Mouse (Mus musculus): ENCODE measurements around the gene Arhgap19.

The Arhgap19 gene

DNA sequence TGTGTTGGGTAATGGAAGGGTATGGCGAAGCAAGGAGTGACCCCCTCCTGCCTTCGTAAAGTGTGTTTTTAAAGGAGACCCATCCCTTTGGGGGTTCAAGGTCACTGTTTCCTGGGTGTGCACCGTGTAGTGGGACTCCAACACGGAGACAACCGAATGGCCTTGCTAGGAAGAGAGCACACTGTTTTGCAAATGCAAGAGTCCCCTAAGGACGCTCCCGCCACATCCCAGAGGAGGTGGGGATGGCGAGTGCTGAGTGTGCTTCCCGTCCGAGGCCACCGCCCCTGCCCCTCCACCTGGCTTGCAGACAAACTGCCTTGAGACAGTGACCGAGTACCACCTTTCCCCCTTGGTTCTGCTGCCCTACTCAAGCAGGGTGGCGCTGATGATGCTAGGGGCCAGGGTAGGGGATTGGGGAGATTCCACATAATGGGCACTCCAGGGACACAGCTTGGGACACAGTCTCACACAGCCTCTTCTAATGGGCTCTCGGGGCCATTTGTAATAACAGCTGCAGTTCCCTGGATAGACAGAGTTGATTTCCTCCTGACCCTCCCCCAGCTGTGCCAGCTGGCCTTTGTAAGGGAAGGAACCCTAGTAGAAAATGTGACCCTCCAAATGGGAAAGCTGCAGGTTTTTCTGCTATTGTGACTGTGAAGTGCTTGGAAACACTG lies 30.0 kb upstream of the Arhgap19 start:
- DNase-seq (ENCODE audit: low spot score in 2 of 2) = no peak

DNA sequence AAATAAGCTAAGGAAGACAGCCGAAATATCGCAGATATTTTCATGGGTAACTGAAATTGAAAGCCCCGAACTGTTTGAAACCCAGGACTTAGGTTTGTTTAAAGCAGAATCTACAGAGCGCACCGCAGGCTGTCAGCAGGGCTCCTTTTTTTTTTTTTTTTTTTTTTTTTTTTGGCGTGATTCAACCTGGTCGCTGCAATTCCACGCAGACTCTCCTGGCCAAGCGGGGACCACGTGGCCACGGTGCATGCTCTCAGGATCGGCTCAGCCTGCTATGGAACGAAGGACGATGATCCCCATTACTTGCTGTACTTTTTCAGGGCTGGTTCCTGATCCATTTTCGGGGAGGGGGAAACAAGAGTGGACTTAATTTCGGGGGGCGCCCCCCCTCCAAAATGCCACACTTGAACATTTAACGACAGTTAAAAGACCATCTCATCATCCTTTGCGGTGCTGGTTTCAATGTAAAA lies 29.3 kb upstream of the Arhgap19 start:
- no peak for DNase-seq (ENCODE audit: low spot score in 2 of 2)

DNA sequence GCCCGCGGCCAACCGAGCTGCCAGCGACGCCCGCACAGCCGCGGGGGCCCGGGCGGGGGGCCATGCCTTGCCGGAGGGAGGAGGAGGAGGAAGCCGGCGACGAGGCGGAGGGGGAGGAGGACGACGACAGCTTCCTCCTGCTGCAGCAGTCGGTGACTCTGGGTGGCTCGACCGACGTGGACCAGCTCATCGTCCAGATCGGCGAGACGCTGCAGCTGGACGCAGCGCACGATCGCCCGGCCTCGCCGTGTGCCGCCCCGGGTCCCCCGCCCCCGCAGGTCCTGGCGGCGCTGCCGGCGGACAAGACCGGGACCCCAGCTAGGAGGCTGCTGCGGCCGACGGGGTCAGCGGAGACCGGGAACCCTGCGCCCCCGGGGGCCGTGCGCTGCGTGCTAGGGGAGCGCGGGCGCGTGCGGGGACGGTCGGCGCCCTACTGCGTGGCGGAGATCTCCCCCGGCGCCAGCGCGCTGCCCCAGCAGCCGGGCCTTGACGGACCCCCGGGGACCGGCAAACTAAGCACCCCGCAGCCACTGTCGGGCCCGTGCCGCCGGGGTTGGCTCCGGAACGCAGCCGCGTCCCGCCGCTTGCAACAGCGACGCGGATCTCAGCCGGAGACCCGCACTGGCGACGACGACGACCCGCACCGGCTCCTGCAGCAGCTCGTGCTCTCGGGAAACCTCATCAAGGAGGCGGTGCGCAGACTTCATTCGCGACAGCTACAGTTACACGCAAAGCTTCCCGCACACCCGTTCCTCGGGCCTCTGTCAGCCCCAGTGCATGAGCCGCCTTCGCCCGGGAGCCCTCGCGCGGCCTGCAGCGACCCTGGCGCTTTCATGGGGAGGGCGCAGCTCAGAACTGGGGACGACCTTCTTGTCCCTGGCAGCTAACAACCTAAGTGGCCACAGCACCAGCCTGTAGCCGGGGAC lies 28.5 kb upstream of the Arhgap19 start:
- DNase-seq (ENCODE audit: low spot score in 2 of 2) = peak in 1 of 2 experiments; percentile 43

DNA sequence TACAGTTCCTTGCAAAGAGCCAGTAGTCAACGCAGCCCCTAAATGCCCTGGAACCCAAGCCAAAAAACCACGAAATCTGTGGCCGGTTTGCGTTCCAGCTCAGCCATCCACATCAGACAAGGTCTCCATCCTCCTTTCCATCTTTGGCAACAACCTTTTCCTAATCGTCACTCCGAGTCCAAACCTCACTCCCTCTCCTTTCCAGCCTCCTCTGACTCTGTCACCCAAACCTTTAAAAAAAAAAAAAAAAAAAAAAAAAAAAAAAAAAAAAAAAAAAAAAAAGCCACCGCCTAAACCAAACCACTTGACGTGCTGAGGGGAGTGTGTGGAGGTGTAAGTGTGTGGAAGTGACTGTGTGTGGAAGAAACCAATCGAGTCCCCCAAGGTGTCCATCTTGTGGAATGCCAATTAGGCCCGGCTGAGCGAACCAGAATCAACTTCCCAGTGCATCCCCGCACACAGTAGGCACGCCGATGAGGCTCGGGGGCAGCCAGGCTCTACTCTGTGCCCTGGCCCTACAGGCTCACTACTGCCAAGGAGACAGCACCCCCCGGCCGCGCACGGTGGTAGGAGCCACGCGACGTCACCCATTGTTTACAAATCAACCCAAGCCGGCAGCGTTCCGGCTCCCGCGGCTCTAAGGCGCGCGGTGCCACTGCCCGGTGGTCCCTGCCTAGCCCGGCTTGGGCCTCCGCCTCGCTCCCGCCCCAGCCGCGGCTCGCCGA lies 27.7 kb upstream of the Arhgap19 start, which contains the start of gene Frat1:
Frat1 (plus strand) TSS at position 590 of the 725 bp plus-strand sequence.
- DNase-seq (ENCODE audit: low spot score in 2 of 2) = peak; percentile 87 to 92

DNA sequence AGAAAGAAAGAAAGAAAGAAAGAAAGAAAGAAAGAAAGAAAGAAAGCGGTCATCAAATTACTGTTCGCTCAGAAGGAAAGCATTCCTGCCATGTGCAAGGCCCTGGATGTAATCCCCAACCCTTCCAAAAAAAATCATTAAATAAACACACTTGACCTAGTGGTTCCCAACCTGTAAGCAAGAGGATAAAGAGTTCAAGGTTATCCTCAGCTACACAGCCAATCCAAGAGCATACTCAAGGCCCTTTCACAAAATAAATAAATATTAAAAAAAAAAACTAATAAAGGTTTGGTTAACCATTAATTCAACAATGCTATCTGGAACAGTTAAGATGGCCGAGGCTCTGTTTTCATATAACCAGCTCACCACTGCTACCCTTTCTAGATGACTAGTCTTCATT lies 27.1 kb upstream of the Arhgap19 start:
- DNase-seq (ENCODE audit: low spot score in 2 of 2) = no peak

DNA sequence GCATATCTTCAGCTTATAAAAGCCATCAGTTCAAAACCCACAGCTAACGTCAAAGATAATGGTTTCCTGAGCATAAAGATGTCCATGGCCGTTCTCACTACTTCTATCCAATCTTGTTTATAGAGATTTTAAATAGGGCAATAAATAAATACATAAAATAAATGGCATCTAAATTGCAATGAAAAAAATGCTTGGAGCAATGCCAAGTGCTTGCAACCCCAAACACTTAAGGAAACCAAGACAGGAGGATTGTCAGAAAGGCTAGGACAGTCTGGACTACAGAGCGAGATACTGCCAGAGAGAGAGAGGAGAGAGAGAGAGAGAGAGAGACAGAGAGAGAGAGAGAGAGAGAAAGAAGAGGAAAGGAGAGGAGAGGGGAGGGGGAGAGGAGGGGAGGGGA lies 24.7 kb upstream of the Arhgap19 start:
- no peak for DNase-seq (ENCODE audit: low spot score in 2 of 2)

DNA sequence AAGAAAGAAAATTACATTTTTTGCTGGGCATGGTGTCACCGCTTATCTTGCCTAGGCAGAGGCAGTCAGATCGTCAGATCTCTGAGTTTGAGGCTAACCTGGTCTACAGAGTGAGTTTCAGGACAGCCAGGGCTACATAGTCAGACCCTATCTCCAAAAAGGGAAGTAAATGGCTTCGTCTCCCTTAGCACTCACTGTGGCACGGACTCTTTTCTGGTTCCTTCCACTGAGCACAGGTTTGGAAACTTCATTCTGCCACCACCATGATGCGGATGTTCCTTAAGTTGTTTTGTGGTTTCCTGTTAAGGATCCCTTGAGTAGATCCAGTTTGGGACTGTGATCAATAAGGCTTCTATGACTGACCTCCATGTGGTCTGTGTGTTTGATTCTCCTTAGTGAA lies 23.1 kb upstream of the Arhgap19 start:
- no peak for DNase-seq (ENCODE audit: low spot score in 2 of 2)

DNA sequence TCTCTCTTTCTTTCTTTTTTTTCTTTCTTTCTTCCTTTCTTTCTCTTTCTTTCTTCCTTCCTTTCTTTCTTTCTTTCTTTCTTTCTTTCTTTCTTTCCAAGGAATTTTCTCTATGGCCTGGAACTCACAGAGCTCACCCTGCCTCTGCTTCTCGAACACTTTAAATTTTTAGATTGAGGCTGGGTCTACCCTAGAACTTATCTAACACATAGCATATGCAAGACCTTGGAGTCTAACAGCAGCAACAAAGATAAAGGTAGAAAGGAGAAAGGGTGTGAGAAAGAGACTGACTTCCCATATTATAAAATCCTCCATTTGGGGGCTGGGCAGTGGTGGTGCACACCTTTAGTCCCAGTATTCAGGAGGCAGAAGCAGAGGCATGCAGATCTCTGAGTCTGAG lies 20.7 kb upstream of the Arhgap19 start:
- no peak for DNase-seq (ENCODE audit: low spot score in 2 of 2)

DNA sequence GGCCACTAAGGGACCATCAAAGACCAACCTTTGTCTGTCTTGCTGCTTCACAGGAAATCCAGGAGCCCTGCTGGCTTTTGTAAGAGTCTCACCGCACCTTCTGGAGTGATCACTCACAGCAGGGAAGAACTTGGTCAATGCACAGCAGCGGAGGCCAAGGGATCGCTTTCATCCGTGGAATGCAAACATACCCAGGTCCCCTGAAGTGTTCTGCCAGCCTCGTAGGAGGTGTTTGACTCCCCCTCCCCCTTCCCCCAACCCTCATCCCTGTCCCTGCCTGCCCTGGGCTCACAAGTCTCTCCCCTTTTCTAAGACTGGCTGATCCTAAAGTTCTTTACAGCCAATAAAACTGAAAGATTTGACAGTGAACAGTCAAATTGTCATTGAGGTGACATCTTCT lies 19.6 kb upstream of the Arhgap19 start:
- no peak for DNase-seq (ENCODE audit: low spot score in 2 of 2)

DNA sequence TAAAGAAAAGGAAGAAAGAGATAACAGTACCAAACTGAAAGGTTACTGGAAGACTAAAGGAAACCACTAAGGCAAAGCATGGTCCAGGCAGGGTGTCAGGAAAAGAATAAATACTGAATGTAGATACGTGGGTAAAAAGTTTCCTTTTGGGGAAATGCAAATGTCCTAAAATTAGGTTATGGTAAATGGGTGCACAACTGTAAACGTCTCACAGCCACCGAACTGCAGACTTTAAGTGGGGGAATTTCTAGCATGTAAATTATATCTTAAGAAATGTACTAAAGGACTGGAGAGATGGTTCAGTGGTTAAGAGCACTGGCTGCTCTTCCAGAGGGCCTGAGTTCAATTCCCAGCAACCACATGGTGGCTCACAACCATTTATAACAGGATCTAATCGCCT lies 16.9 kb upstream of the Arhgap19 start:
- DNase-seq (ENCODE audit: low spot score in 2 of 2) = no peak

DNA sequence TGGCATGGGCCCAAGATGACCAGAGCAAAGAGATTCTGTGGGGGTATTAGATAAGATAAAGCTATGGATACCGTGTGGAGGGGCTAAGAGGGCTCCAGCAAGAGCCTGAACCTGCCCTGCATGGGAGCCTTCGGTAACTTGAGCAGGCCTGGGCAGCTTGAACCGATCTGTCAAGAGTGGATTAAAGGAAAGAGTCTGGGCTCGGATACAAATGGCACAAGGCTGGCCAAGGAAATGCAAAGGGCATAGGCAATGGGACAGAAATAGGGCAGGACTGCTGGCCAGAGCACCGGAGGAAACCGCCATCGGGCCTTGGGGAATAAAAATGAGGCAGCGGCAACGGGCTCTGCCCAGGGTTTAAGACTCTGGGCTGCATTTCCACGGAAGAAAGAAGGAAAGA lies 15.5 kb upstream of the Arhgap19 start:
- no peak for DNase-seq (ENCODE audit: low spot score in 2 of 2)

DNA sequence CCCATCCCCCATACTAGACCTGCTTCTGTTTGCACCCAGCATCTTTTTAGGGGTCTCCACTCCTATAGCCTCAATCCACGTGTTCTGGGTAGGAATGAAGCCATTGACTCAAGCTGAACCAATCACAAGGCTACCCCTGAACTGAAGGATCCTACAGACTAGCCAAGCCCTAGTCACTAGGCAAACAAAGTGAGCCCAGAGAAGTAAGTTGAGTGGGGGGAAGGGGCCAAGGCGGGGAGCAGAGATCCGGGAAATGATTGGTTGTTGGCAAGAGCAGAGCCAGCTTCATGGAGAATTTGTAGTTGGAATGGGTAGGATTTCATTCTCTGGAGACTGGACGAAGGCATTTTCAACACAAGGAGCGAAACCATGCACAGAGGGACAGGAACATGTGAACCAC lies 15.1 kb upstream of the Arhgap19 start:
- DNase-seq (ENCODE audit: low spot score in 2 of 2) = no peak

DNA sequence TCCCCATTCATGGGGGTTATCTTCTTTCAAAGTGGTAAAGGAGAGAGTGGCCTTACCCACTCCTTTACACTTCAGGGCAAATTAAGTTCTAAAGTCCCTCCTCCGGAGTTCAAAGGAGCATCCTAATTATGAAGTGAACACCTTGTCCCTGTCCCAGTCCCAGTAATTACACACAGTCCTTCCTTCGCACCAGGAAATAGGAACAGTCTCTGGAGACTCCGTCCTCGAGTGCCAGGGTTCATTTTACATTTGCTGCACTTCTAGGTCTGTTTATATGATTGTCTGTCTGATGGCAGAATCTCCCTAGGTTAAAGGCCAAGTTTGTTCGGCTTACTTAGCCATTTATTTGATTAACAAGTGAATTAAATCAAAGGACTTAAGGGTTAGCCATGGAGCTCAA lies 14.6 kb upstream of the Arhgap19 start:
- no peak for DNase-seq (ENCODE audit: low spot score in 2 of 2)

DNA sequence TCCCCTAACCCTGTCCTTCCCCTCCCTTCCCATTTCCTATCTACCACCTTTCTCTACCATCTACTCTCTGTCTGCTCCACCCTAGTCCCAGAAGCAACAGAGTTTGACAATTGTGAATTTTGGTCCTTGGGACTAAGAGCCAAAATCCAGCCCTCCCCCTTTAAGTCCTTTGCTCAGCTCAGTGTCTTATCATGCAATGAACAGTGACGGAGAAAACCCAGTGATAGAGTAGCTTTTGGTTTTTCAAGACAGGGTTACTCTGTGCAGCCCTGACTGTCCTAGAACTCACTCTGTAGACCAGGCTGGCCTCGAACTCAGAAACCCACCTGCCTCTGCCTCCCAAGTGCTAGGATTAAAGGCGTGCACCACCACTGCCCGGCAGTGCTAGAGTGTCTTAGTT lies 11.5 kb upstream of the Arhgap19 start:
- DNase-seq (ENCODE audit: low spot score in 2 of 2) = no peak

DNA sequence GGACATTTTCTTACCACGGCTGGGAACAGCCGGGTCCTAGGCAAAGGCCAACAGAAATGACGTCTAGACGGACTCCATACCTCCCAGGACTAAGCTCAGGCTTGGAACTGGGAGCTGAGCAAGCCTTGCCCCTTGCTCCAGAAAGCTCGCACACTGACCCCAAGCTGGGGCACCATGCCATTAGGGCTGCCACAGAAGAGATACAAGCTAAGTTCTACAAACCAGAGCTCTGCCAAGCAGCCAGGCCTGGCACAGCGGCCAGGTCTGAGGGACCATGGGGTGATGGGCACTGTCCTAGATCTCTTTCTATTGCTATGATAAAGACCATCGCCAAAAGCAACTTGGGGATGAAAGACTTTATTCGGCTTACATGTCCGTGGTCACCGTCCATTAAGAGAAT lies 10.7 kb upstream of the Arhgap19 start:
- DNase-seq (ENCODE audit: low spot score in 2 of 2) = no peak

DNA sequence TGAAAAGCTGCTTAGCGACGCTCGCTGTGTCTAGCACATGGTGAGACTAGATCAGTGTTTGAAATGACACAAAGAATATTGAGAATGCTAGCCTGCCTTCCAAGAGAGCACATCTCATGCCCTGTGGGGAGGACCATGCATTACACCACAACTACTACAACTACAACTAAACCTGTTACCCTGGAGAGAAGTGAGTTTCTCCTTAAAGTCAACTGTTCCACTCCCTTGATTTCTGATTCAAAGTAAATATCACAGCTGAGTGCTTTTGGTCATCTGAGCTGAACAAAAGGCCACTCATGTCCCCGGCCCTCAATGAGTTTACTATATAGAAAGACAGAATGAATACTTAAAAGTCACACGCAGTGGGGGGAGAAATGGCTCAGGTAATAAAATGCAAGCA lies 8.2 kb upstream of the Arhgap19 start:
- no peak for DNase-seq (ENCODE audit: low spot score in 2 of 2)

DNA sequence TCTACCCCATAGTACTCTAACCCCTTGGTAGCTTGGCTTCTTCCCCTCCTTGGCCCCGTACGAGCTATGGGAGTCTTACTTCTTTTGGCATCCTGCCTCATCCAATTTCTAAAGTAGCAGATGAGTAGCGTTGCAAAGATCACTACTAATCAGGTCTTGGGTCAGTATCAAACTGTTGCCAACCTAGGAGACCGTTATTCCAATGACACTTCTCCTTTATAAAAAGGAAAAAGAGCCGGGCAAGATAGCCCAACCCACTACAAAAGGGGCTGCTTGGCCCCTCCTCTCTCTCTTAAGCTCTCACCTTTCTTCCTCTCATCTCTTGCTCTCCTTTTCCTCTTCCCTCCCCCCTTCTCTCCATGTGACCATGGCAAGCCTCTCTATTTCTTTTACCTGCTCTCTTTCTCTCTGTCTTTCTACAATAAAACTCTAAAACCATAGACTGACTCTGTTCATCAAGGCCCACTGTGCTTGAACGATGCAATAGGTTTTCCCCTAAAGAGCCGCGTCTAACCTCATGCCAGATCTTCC lies 6.3 kb upstream of the Arhgap19 start:
- no peak for DNase-seq (ENCODE audit: low spot score in 2 of 2)

DNA sequence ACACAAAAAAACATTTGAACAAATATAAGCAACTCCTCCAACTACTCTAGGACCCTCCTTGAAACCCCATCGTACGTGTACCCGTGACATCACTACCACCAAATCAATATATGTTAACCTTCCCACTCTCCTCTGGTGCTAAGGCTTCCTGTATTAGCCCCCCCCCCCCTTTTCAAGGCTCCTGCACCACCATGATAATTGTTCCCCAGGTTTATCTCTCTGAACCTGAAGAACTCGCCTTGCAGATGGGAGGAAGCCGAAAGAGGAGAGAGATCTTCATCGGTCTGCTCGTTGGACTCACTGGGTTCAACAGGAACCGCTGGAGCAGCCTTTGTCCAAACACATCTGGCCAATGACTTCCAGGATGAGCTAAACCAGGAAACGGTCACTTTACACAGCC lies 5.7 kb upstream of the Arhgap19 start:
- no peak for DNase-seq (ENCODE audit: low spot score in 2 of 2)

DNA sequence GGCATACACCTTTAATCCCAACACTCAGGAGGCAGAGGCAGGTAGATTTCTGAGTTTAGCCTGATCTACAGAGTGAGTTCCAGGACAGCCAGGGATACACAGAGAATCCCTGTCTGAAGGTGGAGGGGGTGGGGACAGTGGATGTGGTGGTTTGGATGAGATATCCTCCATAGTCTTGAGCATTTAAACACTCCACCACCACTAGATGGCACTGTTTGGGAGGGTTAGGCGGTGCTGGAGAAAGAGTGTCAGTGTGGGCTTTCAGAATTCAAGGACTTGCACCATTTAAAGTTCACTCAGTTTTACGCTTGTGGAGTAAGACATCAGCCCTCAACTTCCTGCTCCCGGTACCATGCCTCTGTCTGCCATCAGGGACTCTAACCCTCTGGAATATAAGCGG lies 4.0 kb upstream of the Arhgap19 start:
- DNase-seq (ENCODE audit: low spot score in 2 of 2) = no peak

DNA sequence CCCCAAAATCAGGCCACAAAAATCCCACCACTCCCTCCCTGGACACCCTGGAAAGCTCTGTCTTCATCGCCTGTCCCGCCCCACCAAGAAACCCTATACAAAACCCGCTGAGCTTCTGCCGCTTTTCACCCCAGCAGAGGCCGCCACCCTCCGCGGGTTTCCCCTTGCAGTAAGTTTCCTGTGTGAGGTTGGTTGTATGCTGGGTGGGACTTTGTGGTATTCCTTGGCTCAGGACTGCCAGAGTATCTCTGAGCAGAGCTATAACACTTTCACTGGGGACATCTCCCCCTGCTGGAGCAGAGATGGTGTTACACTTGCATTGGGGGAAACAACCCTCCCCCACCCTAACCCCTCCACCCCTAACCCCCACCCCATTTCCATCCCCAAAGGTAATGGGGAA lies 1.5 kb upstream of the Arhgap19 start:
- no peak for DNase-seq (ENCODE audit: low spot score in 2 of 2)

DNA sequence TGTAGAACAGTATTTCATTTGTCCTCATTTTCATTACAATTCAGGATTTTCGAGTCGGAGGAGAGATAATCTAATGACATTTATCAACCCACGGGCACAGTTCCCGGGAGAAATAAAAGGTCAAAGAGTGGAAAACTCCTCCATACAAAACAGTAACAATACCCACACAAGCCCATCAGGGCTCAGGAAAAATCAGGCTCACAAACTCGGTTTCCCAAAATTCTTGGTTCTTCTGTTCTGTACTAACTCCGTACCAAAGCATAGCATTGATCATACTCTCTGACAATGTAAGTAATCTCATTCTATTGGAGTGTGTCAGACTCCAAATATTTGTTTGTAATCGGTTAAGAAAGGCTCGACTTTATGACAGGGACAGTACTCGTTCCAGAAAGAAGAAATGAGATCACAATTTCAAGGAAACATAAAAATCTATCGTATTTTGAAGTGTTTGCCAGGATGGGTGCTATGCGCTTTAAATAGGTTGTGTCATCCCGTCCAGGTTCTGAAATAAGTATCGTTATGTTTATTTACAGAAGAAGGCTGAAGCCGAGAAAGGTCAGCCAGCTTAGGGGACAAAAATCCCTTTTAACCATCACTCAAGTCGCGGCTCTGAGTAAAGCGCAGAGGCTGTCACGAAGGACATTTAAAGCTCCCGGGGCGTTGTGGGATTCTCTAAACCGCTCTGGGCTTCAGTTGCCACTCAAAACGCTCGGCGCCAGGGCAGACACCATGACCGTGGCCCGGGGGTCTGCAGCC lies 683 bp downstream of the Arhgap19 start:
- no peak for DNase-seq (ENCODE audit: low spot score in 2 of 2)
